Mouse (Mus musculus) forebrain, embryonic 13.5 days (tissue): ENCODE data around the gene Opalin. TPM values are rescaled to one million over a fixed set of nuclear protein-coding genes. Genes with fewer than 3 reads are reported as not detected.

ENCODE experiments used
- ATAC-seq: fragments of 200-750 bp; cut with Nextera tagmentation; 2 replicates; pipeline ENCODE4 v1.8.0; 2017
- H3K27ac ChIP-seq: fragments of 300-500 bp; sonication (generic); 2 replicates; pipeline ENCODE4 v1.5.1; 2015; ENCODE audit warnings: inconsistent platforms, mild to moderate bottlenecking, moderate library complexity
- H3K27me3 ChIP-seq: fragments of 300-500 bp; sonication (generic); 2 replicates; pipeline ENCODE4 v1.6.1; 2015; ENCODE audit warnings: mild to moderate bottlenecking, inconsistent platforms
- H3K36me3 ChIP-seq: fragments of 300-500 bp; sonication (generic); 2 replicates; pipeline ENCODE4 v1.6.1; 2015; ENCODE audit warnings: mild to moderate bottlenecking, inconsistent platforms; ENCODE audit not compliant: poor library complexity, severe bottlenecking
- H3K4me1 ChIP-seq: fragments of 300-500 bp; sonication (generic); 2 replicates; pipeline ENCODE4 v1.6.1; 2015; ENCODE audit warnings: inconsistent platforms
- H3K4me2 ChIP-seq: fragments of 300-500 bp; sonication (generic); 2 replicates; pipeline ENCODE4 v1.6.1; 2015; ENCODE audit warnings: inconsistent platforms, mild to moderate bottlenecking, moderate library complexity
- H3K4me3 ChIP-seq: fragments of 300-500 bp; sonication (generic); 2 replicates; pipeline ENCODE4 v1.5.1; 2015; ENCODE audit warnings: mild to moderate bottlenecking, inconsistent platforms
- H3K9ac ChIP-seq: fragments of 300-500 bp; sonication (generic); 2 replicates; pipeline ENCODE4 v1.6.1; 2015; ENCODE audit warnings: mild to moderate bottlenecking, inconsistent platforms
- H3K9me3 ChIP-seq: fragments of 300-500 bp; sonication (generic); replicated peaks from 2 replicates; pipeline ENCODE4 v1.6.1; 2016; ENCODE audit warnings: inconsistent platforms
- WGBS: fragments of 180-500 bp; shearing (Covaris S2); methylation state at CpG from one replicate; pipeline ENCODE4 v1.1.7; 2015; 5-methylcytosine and 5-hydroxymethylcytosine counted together
- polyA plus RNA-seq: library from polyadenylated mRNA; unstranded; fragments of >200 nt; fragmentation: Nextera tagmentation; extraction: Ambion mirVana; gene quantifications from 2 replicates; pipeline ENCODE4 v1.2.1, GENCODE M21; 2015

The Opalin gene
- not detected in 2 replicates for polyA plus RNA-seq

DNA sequence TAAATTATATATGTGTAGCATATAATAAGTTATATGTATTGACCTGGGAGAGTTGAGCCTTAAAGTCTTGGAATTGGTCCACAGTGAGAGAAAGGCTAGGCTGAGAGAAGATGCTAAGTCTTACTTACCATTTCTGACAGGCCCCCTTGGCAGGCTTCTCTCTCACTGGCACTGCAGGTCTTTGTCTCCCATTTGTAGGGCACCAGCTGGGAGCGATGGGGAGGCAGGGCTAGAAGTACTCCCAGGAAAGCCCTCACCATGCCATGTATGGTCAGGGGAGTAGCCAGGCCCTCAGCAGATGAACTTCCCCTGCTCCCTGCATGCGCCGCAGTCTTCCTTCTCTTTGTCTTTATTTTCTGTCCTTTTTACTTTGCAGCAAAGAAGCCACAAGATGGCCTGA is at the start of gene Opalin:
Opalin (minus strand) TSS at position 208 of the 400 bp plus-strand sequence.
- ATAC-seq, result no peak
- no peaks in the 10 kb centered on the region for H3K9me3 ChIP-seq
- 87% methylated on average over 3 of the region's 3 CpGs for WGBS

GRCm38 (mm10) chr19:41123009-41123408 is 46.1 kb upstream of the Opalin start:
- no peaks in the 10 kb centered on the region for H3K9me3 ChIP-seq
- H3K9ac ChIP-seq, result no peak overlapping the region
- H3K36me3 ChIP-seq, result no peaks in the 10 kb centered on the region
- H3K4me2 ChIP-seq, result no peak overlapping the region
- H3K4me3 ChIP-seq, result no peak overlapping the region
- 0 out of 2 replicates have a peak, but pooled peaks cover 5% of the 10 kb centered on the region for H3K27me3 ChIP-seq
- 18% methylated on average over 3 of the region's 3 CpGs for WGBS
- H3K27ac ChIP-seq, result no peak overlapping the region
- ATAC-seq, result no peak
- 0 out of 2 replicates have a peak, but pooled peaks cover 3% of the 10 kb centered on the region for H3K4me1 ChIP-seq

More for the DNA sequence above, at the start of gene Opalin:
- Histone ChIP-seq H3K27ac (no peak within 1 kb of the TSS), H3K4me1 (peaks cover 9% of the 10 kb centered on the region), H3K4me3 (no peak within 1 kb of the TSS), H3K4me2 (no peak within 1 kb of the TSS), H3K27me3 (no peaks in the 10 kb centered on the region), H3K36me3 (no peaks in the 10 kb centered on the region), H3K9ac (no peak within 1 kb of the TSS)

DNA sequence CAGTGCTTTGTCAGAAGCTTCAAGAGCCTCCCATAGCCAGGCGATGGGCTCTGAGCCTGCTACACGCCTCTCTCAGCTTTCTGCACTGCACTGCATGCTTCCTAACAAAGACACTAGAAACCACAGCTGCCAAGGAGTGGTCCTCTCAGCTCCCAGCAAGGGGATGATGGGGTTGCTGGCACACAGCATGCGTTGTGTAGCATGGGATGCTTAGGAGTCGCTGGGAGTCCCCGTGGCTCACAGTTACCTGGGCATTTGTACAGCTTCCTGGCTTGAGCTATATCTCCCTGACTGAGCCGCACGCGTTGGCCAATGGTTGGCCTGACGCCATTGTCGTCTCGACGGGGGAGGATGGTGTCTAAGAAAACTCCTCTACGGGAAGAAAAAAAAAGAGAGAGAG is 43.0 kb upstream of the Opalin start:
- 0 out of 2 replicates have a peak, but pooled peaks cover 8% of the 10 kb centered on the region for H3K27me3 ChIP-seq
- H3K4me1 ChIP-seq, result peaks cover 10% of the 10 kb centered on the region
- no peaks in the 10 kb centered on the region for H3K36me3 ChIP-seq
- H3K4me2 ChIP-seq, result no peak overlapping the region
- no peak overlapping the region for H3K9ac ChIP-seq
- no peak for ATAC-seq
- no peaks in the 10 kb centered on the region for H3K9me3 ChIP-seq
- no peak overlapping the region for H3K4me3 ChIP-seq
- 82% methylated on average over 13 of the region's 13 CpGs for WGBS
- no peak overlapping the region for H3K27ac ChIP-seq

DNA sequence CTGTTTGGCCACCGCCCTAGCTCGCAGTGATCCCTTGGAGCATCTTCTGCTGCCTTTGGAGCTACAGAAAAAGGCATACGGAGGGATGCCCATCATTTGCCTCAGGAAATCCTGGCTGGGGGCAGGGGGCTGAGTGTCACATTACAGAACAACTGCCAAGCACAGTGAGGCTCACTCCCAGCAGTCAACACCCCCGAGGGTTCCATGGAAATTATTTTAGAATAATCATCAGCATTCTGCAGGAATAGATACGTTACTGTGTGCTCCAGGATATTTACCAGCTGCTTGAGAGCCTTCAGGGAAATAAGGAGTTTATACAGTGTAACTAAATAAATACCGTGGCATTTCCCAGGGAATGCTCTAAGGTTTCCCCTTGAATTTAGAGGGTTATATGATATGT is 41.4 kb upstream of the Opalin start:
- 74% methylated on average over 6 of the region's 6 CpGs for WGBS
- 0 out of 2 replicates have a peak, but pooled peaks cover 8% of the 10 kb centered on the region for H3K27me3 ChIP-seq

DNA sequence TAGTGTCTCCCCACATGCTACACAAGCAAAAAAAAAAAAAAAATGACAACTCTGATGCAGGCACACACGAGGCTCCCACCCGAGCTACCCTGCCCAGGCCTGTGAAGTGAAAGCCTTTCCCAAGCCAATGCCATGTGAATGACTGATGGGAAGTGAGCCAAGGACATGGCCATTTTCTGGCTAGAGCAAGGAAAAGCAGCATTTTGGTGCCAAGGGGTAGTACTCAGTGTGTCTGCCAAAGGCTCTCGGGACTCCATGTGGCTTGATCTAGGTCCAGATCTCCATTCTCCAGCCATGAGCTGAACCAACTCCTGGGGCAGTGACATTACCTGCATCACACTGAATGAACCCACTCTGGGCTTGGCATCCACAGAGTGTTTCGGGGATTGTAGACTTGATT is 40.4 kb upstream of the Opalin start:
- no peak; the same call in 1 of the 2 replicates for ATAC-seq
- peaks cover 31% of the 10 kb centered on the region for H3K4me1 ChIP-seq
- no peak overlapping the region for H3K4me2 ChIP-seq
- no peak overlapping the region for H3K27ac ChIP-seq
- H3K36me3 ChIP-seq, result no peaks in the 10 kb centered on the region
- H3K4me3 ChIP-seq, result no peak overlapping the region
- 71% methylated on average over 4 of the region's 4 CpGs for WGBS
- H3K9me3 ChIP-seq, result no peaks in the 10 kb centered on the region
- H3K9ac ChIP-seq, result no peak overlapping the region
- 0 out of 2 replicates have a peak, but pooled peaks cover 8% of the 10 kb centered on the region for H3K27me3 ChIP-seq

More for the DNA sequence above, 41.4 kb upstream of the Opalin start:
- no peak overlapping the region for H3K4me2 ChIP-seq
- ATAC-seq, result no peak
- H3K9ac ChIP-seq, result no peak overlapping the region
- H3K4me1 ChIP-seq, result peaks cover 24% of the 10 kb centered on the region
- H3K9me3 ChIP-seq, result no peaks in the 10 kb centered on the region
- H3K36me3 ChIP-seq, result no peaks in the 10 kb centered on the region
- H3K4me3 ChIP-seq, result no peak overlapping the region
- no peak overlapping the region for H3K27ac ChIP-seq

GRCm38 (mm10) chr19:41114611-41115010 is 37.7 kb upstream of the Opalin start:
- Histone ChIP-seq H3K9me3 (no peaks in the 10 kb centered on the region), H3K9ac (no peak overlapping the region), H3K27me3 (peaks cover 21% of the 10 kb centered on the region; the same call in 1 of the 2 replicates), H3K4me1 (peaks cover 42% of the 10 kb centered on the region), H3K36me3 (no peaks in the 10 kb centered on the region), H3K27ac (peak overlapping the region; percentile 36; the same call in 1 of the 2 replicates), H3K4me3 (no peak overlapping the region), H3K4me2 (peak overlapping the region; percentile 33; the same call in 1 of the 2 replicates)
- under 1% methylated on average over 5 of the region's 5 CpGs for WGBS
- peak; percentile 65 for ATAC-seq

DNA sequence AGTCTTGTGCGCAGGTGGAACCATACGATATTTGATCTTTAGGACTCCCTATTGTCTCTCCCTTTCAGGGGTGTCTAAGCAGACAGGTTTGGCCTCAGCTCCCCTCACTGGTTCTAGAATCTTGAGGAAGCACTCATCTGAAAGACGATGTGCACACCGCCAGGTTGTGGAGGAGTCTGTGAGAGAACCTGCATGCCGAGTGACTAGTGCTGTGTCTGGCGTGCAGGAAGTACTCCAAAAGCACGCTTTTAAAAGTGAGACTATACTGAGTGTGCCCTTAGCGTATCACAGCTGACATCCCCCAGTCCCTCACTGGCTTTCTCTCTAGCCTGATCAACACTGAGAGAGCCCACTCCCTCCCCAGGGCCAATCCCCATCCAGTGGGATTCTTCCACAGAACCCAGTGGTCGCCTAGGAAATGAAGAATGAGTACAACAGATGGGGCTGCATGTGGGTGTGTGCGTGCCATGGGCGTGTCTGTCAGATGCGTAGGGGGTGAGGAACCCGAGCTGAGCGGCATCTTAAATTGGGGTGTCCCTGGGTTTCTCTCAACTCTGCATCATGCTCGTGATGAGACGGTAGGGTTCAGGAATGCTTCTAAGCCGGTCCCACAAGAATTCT is 37.1 kb upstream of the Opalin start:
- no peak overlapping the region for H3K9ac ChIP-seq
- no peak overlapping the region for H3K4me3 ChIP-seq
- no peaks in the 10 kb centered on the region for H3K36me3 ChIP-seq
- H3K27me3 ChIP-seq, result peaks cover 20% of the 10 kb centered on the region; the same call in 1 of the 2 replicates
- H3K4me2 ChIP-seq, result peak overlapping the region; percentile 33; the same call in 1 of the 2 replicates
- no peaks in the 10 kb centered on the region for H3K9me3 ChIP-seq
- peak overlapping the region; percentile 36; the same call in 1 of the 2 replicates for H3K27ac ChIP-seq
- WGBS, result 26% methylated on average over 17 of the region's 17 CpGs
- ATAC-seq, result peak; percentile 54; the same call in 1 of the 2 replicates
- peaks cover 48% of the 10 kb centered on the region for H3K4me1 ChIP-seq

- Histone ChIP-seq H3K36me3 (no peaks in the 10 kb centered on the region), H3K9ac (no peak overlapping the region), H3K27me3 (peaks cover 16% of the 10 kb centered on the region; the same call in 1 of the 2 replicates), H3K4me1 (peaks cover 53% of the 10 kb centered on the region), H3K4me3 (no peak overlapping the region), H3K4me2 (no peak overlapping the region), H3K27ac (no peak overlapping the region), H3K9me3 (no peaks in the 10 kb centered on the region)
- WGBS, result 33% methylated on average over 6 of the region's 6 CpGs
- no peak for ATAC-seq
Observed at GRCm38 (mm10) chr19:41112609-41113008, 35.7 kb upstream of the Opalin start.

GRCm38 (mm10) chr19:41109991-41110390 is 33.1 kb upstream of the Opalin start:
- peaks cover 35% of the 10 kb centered on the region for H3K27me3 ChIP-seq
- H3K27ac ChIP-seq, result no peak overlapping the region
- no peak overlapping the region for H3K4me2 ChIP-seq
- WGBS, result 35% methylated on average over 5 of the region's 5 CpGs
- no peak overlapping the region for H3K4me3 ChIP-seq
- H3K36me3 ChIP-seq, result no peaks in the 10 kb centered on the region
- H3K4me1 ChIP-seq, result peaks cover 47% of the 10 kb centered on the region
- no peaks in the 10 kb centered on the region for H3K9me3 ChIP-seq
- no peak overlapping the region for H3K9ac ChIP-seq
- ATAC-seq, result no peak

DNA sequence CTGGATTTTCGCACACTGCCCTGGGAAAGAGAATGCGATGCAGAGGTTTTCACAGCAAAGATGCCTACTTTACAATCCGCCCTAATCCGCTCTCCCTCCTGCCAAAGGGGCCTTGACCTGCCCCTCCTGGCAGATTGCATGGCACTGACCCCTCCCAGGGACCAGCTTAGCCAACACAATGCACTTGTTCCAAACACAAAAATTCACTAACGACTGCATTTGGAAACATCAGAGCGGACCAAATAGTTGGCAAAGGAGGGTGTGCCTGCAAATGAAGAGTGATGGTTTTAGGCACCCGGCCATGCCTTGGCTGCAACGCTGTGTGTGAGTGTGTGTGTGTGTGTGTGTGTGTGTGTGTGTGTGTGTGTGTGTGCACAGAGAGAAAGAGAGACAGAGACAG is 32.6 kb upstream of the Opalin start:
- H3K4me1 ChIP-seq, result peaks cover 42% of the 10 kb centered on the region
- peak overlapping the region; percentile 59; the same call in 1 of the 2 replicates for H3K27ac ChIP-seq
- WGBS, result 10% methylated on average over 8 of the region's 8 CpGs
- no peak overlapping the region for H3K4me3 ChIP-seq
- ATAC-seq, result peak; percentile 76
- H3K36me3 ChIP-seq, result no peaks in the 10 kb centered on the region
- H3K9me3 ChIP-seq, result no peaks in the 10 kb centered on the region
- H3K4me2 ChIP-seq, result peak overlapping the region; percentile 22
- H3K27me3 ChIP-seq, result peaks cover 36% of the 10 kb centered on the region
- H3K9ac ChIP-seq, result no peak overlapping the region

- 63% methylated on average over 7 of the region's 7 CpGs for WGBS
- Histone ChIP-seq H3K4me2 (peak overlapping the region; percentile 22), H3K4me3 (no peak overlapping the region), H3K9me3 (no peaks in the 10 kb centered on the region), H3K9ac (no peak overlapping the region), H3K4me1 (peaks cover 34% of the 10 kb centered on the region), H3K36me3 (no peaks in the 10 kb centered on the region), H3K27ac (peak overlapping the region; percentile 59; the same call in 1 of the 2 replicates), H3K27me3 (peaks cover 40% of the 10 kb centered on the region)
- no peak for ATAC-seq
Observed at GRCm38 (mm10) chr19:41108666-41109065, 31.8 kb upstream of the Opalin start.

DNA sequence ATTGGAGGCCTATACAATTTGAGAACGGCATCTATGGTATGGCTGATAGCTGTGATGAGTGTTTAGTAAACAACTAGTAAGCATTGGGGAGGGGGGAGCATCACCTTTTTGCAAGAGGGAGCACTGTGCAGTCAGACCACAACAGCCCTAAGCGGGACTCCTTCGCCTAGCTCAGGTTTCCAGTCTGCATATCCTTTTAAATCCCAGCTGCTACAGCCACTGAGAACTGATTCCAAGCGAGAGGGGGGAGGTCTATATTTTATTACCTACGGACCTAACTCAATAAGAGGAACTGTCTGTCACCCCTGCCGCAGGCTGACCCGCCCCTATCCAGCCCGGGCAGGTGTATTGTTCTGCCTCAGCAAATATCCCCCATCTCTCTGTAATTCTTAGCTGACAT is 30.6 kb upstream of the Opalin start:
- Histone ChIP-seq H3K36me3 (no peaks in the 10 kb centered on the region), H3K4me3 (no peak overlapping the region), H3K4me2 (no peak overlapping the region), H3K27me3 (peaks cover 40% of the 10 kb centered on the region), H3K4me1 (peaks cover 24% of the 10 kb centered on the region), H3K9me3 (no peaks in the 10 kb centered on the region), H3K27ac (no peak overlapping the region), H3K9ac (no peak overlapping the region)
- 72% methylated on average over 8 of the region's 8 CpGs for WGBS
- no peak for ATAC-seq
